Mouse (Mus musculus): ENCODE measurements around the gene Adamts12. TPM values are rescaled to one million over a fixed set of nuclear protein-coding genes. Genes with fewer than 3 reads are reported as not detected.

Adamts12 gene
- total and polyA plus RNA-seq, 3 experiments = not detected

- no peak overlapping the region for H3K27ac ChIP-seq (ENCODE audit: control insufficient read depth, low read depth, low read length)
- H3K9ac ChIP-seq (ENCODE audit: control insufficient read depth, low read depth, low read length, poor library complexity, severe bottlenecking) = no peak overlapping the region
- H3K79me2 ChIP-seq (ENCODE audit: control insufficient read depth, insufficient read depth, low read length, poor library complexity) = no peaks in the 10 kb centered on the region
- H3K4me1 ChIP-seq (ENCODE audit: control insufficient read depth in 1 of 2, insufficient read depth in 2 of 2, low read length in 2 of 2) = no peaks in the 10 kb centered on the region
- H3K27me3 ChIP-seq (ENCODE audit: control insufficient read depth in 1 of 2, insufficient read depth in 2 of 2, low read length in 2 of 2) = no peaks in the 10 kb centered on the region
- DNase-seq (ENCODE audit: low read depth, low spot score) = no peak
- no peaks in the 10 kb centered on the region for H3K9me3 ChIP-seq (replicated peaks; ENCODE audit: insufficient read depth, low read length)
- TF ChIP-seq MYC (IDR thresholded peaks at IDR 0.05; ENCODE audit: low read depth, low read length) (no peak), SIN3A (IDR thresholded peaks at IDR 0.05; ENCODE audit: low read length) (no peak), RAD21 (IDR thresholded peaks at IDR 0.05; ENCODE audit: low read depth, low read length) (no peak), ZC3H11A (IDR thresholded peaks at IDR 0.05; ENCODE audit: low read depth, low read length) (no peak), NRF1 (IDR thresholded peaks at IDR 0.05; ENCODE audit: insufficient read depth, low read depth, low read length, poor library complexity, severe bottlenecking) (no peak), POLR2A (IDR thresholded peaks at IDR 0.05; ENCODE audit: control insufficient read depth in 1 of 2, insufficient read depth in 1 of 2, low read depth in 1 of 2, low read length in 2 of 2, poor library complexity in 1 of 2) (no peak), HCFC1 (IDR thresholded peaks at IDR 0.05; ENCODE audit: low read depth, low read length) (no peak), BHLHE40 (IDR thresholded peaks at IDR 0.05; ENCODE audit: borderline replicate concordance, low read depth, low read length) (no peak), UBTF (IDR thresholded peaks at IDR 0.05; ENCODE audit: borderline replicate concordance, insufficient read depth, low read depth, low read length) (no peak), TBP (IDR thresholded peaks at IDR 0.05; ENCODE audit: low read depth, low read length) (no peak), POLR2AphosphoS2 (IDR thresholded peaks at IDR 0.05; ENCODE audit: low read length) (no peak), MAX (IDR thresholded peaks at IDR 0.05; ENCODE audit: low read length) (no peak), CTCF (IDR thresholded peaks at IDR 0.05 in 2 of 3, conservative IDR thresholded peaks at IDR 0.05 in 1 of 3; ENCODE audit: control insufficient read depth in 1 of 3, insufficient read depth in 1 of 3, low read depth in 2 of 3, low read length in 3 of 3, poor library complexity in 1 of 3, severe bottlenecking in 1 of 3) (no peak), MEF2A (IDR thresholded peaks at IDR 0.05; ENCODE audit: extremely low read depth, insufficient replicate concordance, low read depth, low read length, poor library complexity, severe bottlenecking) (no peak), TAL1 (IDR thresholded peaks at IDR 0.05; ENCODE audit: low read length) (no peak), GATA1 (IDR thresholded peaks at IDR 0.05; ENCODE audit: low read depth, low read length) (no peak), EP300 (IDR thresholded peaks at IDR 0.05; ENCODE audit: low read depth in 1 of 2, low read length in 2 of 2) (no peak), MAFK (IDR thresholded peaks at IDR 0.05; ENCODE audit: borderline replicate concordance, low read depth, low read length) (no peak)
- no peak overlapping the region for H3K4me3 ChIP-seq (ENCODE audit: control insufficient read depth in 1 of 2, insufficient read depth in 1 of 2, low read depth in 2 of 2, low read length in 2 of 2)
- no peaks in the 10 kb centered on the region for H3K36me3 ChIP-seq (ENCODE audit: control insufficient read depth in 1 of 2, insufficient read depth in 2 of 2, low read length in 2 of 2)
These were observed 112.9 kb downstream of the Adamts12 start for GRCm38 (mm10) chr15:11177448-11177847.

GRCm38 (mm10) chr15:11179751-11180169 lies 115.2 kb downstream of the Adamts12 start:
- H3K27me3 ChIP-seq (ENCODE audit: control insufficient read depth in 1 of 2, insufficient read depth in 2 of 2, low read length in 2 of 2) = no peaks in the 10 kb centered on the region
- DNase-seq (ENCODE audit: low read depth, low spot score) = no peak
- H3K79me2 ChIP-seq (ENCODE audit: control insufficient read depth, insufficient read depth, low read length, poor library complexity) = no peaks in the 10 kb centered on the region
- TF ChIP-seq CHD1 (IDR thresholded peaks at IDR 0.05; ENCODE audit: low read depth, low read length) = no peak
- no peak for TF ChIP-seq RCOR1 (IDR thresholded peaks at IDR 0.05; ENCODE audit: low read depth, low read length)
- no peak for TF ChIP-seq JUND (IDR thresholded peaks at IDR 0.05; ENCODE audit: low read depth, low read length)
- TF ChIP-seq ETS1 (IDR thresholded peaks at IDR 0.05; ENCODE audit: low read depth, low read length) = no peak
- no peak for TF ChIP-seq ZC3H11A (IDR thresholded peaks at IDR 0.05; ENCODE audit: low read depth, low read length)
- no peak for TF ChIP-seq NELFE (IDR thresholded peaks at IDR 0.05; ENCODE audit: low read depth, low read length)
- no peak for TF ChIP-seq USF1 (IDR thresholded peaks at IDR 0.05; ENCODE audit: low read depth, low read length)
- TF ChIP-seq SIN3A (IDR thresholded peaks at IDR 0.05; ENCODE audit: low read length) = no peak
- no peak for TF ChIP-seq ZNF384 (IDR thresholded peaks at IDR 0.05; ENCODE audit: low read depth, low read length)
- TF ChIP-seq MXI1 (IDR thresholded peaks at IDR 0.05; ENCODE audit: low read depth, low read length) = no peak
- no peak for TF ChIP-seq HCFC1 (IDR thresholded peaks at IDR 0.05; ENCODE audit: low read depth, low read length)
- TF ChIP-seq CHD2 (IDR thresholded peaks at IDR 0.05; ENCODE audit: low read length) = no peak
- no peak for TF ChIP-seq MAFK (IDR thresholded peaks at IDR 0.05; ENCODE audit: borderline replicate concordance, low read depth, low read length)
- TF ChIP-seq GATA1 (IDR thresholded peaks at IDR 0.05; ENCODE audit: low read depth, low read length) = no peak
- TF ChIP-seq CTCF (IDR thresholded peaks at IDR 0.05 in 2 of 3, conservative IDR thresholded peaks at IDR 0.05 in 1 of 3; ENCODE audit: control insufficient read depth in 1 of 3, insufficient read depth in 1 of 3, low read depth in 2 of 3, low read length in 3 of 3, poor library complexity in 1 of 3, severe bottlenecking in 1 of 3) = no peak
- no peak overlapping the region for H3K9ac ChIP-seq (ENCODE audit: control insufficient read depth, low read depth, low read length, poor library complexity, severe bottlenecking)
- no peaks in the 10 kb centered on the region for H3K4me1 ChIP-seq (ENCODE audit: control insufficient read depth in 1 of 2, insufficient read depth in 2 of 2, low read length in 2 of 2)
- no peak overlapping the region for H3K4me3 ChIP-seq (ENCODE audit: control insufficient read depth in 1 of 2, insufficient read depth in 1 of 2, low read depth in 2 of 2, low read length in 2 of 2)
- H3K9me3 ChIP-seq (replicated peaks; ENCODE audit: insufficient read depth, low read length) = no peaks in the 10 kb centered on the region
- H3K36me3 ChIP-seq (ENCODE audit: control insufficient read depth in 1 of 2, insufficient read depth in 2 of 2, low read length in 2 of 2) = no peaks in the 10 kb centered on the region
- no peak overlapping the region for H3K27ac ChIP-seq (ENCODE audit: control insufficient read depth, low read depth, low read length)

Measured in MEL (cell line).